Mouse (Mus musculus) CH12.LX (cell line): ENCODE measurements around the gene Tns2.

Experiments used
- CTCF ChIP-seq, 2 experiments: IDR thresholded peaks in 1 of 2; conservative IDR thresholded peaks in 1 of 2; 2 replicates each; pipeline ENCODE4 v1.5.1; 2011 to 2012; ENCODE audit warnings: low read depth in 2 of 2, low read length in 2 of 2, improper control_type of control experiment in 1 of 2, inconsistent platforms in 1 of 2, mild to moderate bottlenecking in 1 of 2, moderate library complexity in 1 of 2
- EP300 ChIP-seq: IDR thresholded peaks from 2 replicates; pipeline ENCODE4 v1.6.1; 2011; ENCODE audit warnings: low read length, improper control_type of control experiment
- MAFK ChIP-seq: IDR thresholded peaks from 2 replicates; pipeline ENCODE4 v1.6.1; 2011; ENCODE audit warnings: low read length, improper control_type of control experiment; ENCODE audit not compliant: insufficient replicate concordance
- MAX ChIP-seq: IDR thresholded peaks from 2 replicates; pipeline ENCODE4 v1.6.1; 2011; ENCODE audit warnings: low read length, improper control_type of control experiment
- PAX5 ChIP-seq: IDR thresholded peaks from 2 replicates; pipeline ENCODE4 v1.6.1; 2012; ENCODE audit warnings: low read length, inconsistent platforms, mixed read lengths
- POLR2A ChIP-seq: IDR thresholded peaks from 2 replicates; pipeline ENCODE4 v1.6.1; 2011; ENCODE audit warnings: low read depth, mild to moderate bottlenecking, improper control_type of control experiment, low read length
- RCOR1 ChIP-seq: conservative IDR thresholded peaks from 2 replicates; pipeline ENCODE4 v1.6.1; 2012; ENCODE audit warnings: low read depth, mild to moderate bottlenecking, inconsistent platforms, low read length, improper control_type of control experiment
- SIN3A ChIP-seq: IDR thresholded peaks from 2 replicates; pipeline ENCODE4 v1.6.1; 2012; ENCODE audit warnings: low read length, improper control_type of control experiment, inconsistent platforms
- TCF12 ChIP-seq: IDR thresholded peaks from 2 replicates; pipeline ENCODE4 v1.6.1; 2014; ENCODE audit warnings: low read depth, mild to moderate bottlenecking, inconsistent platforms, low read length, improper control_type of control experiment
- ZC3H11A ChIP-seq: IDR thresholded peaks from 2 replicates; pipeline ENCODE4 v1.6.1; 2012; ENCODE audit warnings: low read depth, mild to moderate bottlenecking, inconsistent platforms, low read length, improper control_type of control experiment
- ZKSCAN1 ChIP-seq: IDR thresholded peaks from 2 replicates; pipeline ENCODE4 v1.6.1; 2012; ENCODE audit warnings: low read depth, inconsistent platforms, low read length, improper control_type of control experiment, borderline replicate concordance

DNA sequence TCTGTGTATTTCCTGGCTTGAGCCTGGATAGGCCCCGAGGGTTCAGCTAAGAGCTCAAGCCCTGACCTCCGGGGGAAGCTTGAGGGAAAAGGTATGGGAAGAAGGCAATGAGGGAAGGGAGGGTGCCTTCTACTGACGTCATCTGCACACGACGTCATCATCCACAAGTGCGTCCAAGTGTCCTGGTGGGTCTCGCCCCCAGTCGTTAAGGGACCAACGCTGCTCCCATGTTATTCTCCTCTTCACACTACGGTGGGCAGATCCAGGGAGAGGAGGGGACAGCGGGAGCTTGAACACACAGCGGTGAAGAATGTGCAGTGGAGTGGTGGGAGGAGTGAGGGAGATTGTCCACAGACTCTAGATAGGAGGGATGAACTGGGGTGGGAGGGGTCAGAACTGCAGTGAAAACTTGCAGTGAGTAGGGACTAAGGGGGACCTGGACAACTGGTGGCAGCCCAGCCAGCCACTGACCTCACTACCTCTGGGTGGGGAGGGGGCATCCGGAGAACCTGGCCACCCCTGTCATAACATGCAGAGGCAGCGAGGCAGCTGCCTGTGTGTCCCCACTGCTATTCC, 3.2 kb downstream of the Tns2 start:
- TF ChIP-seq ZKSCAN1 (no peak), RCOR1 (no peak), CTCF (conservative IDR thresholded peaks at IDR 0.05 in 1 of 2, IDR thresholded peaks at IDR 0.05 in 1 of 2; ENCODE audit: low read depth in 2 of 2, low read length in 2 of 2) (no peak), EP300 (no peak), PAX5 (no peak), TCF12 (no peak), POLR2A (no peak), MAFK (no peak), ZC3H11A (no peak), SIN3A (no peak), MAX (no peak)
